Mouse (Mus musculus): ENCODE results near the gene Ly6g5c.

The Ly6g5c gene

GRCm38 (mm10) chr17:35135591-35136320 is 27.7 kb downstream of the Ly6g5c start:
- in situ Hi-C loops (cut with MboI, MseI), result no loop called here

GRCm38 (mm10) chr17:35139269-35139668 is 31.2 kb downstream of the Ly6g5c start:
- in situ Hi-C loops (cut with MboI, MseI), result no loop called here

- in situ Hi-C loops (cut with MboI, MseI), result no loop called here
These were observed 32.5 kb downstream of the Ly6g5c start for GRCm38 (mm10) chr17:35140490-35140996.

DNA sequence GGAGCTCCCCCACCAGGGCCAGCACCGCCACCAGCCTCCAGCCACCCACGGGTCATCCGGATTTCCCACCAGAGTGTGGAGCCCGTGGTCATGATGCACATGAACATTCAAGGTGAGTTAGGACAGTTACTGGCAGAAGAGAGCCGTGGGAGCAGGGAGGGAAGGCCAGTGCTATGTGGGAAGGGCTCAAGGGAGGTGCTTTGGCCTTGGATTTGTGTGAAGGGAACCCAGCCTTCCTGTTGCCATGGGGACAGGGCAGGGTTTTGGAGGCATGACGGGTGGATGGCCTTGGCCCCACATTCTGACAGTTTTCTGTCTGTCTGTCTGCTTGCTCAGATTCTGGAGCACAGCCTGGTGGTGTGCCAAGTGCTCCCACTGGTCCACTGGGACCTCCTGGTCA is 33.9 kb downstream of the Ly6g5c start:
- in situ Hi-C loops (cut with MboI, MseI), result no loop called here

- in situ Hi-C loops (cut with MboI, MseI), result no loop called here
These were observed 38.1 kb downstream of the Ly6g5c start for GRCm38 (mm10) chr17:35146139-35146538.

- in situ Hi-C loops (cut with MboI, MseI), result no loop called here
These were observed 39.3 kb downstream of the Ly6g5c start for GRCm38 (mm10) chr17:35147348-35147747.

DNA sequence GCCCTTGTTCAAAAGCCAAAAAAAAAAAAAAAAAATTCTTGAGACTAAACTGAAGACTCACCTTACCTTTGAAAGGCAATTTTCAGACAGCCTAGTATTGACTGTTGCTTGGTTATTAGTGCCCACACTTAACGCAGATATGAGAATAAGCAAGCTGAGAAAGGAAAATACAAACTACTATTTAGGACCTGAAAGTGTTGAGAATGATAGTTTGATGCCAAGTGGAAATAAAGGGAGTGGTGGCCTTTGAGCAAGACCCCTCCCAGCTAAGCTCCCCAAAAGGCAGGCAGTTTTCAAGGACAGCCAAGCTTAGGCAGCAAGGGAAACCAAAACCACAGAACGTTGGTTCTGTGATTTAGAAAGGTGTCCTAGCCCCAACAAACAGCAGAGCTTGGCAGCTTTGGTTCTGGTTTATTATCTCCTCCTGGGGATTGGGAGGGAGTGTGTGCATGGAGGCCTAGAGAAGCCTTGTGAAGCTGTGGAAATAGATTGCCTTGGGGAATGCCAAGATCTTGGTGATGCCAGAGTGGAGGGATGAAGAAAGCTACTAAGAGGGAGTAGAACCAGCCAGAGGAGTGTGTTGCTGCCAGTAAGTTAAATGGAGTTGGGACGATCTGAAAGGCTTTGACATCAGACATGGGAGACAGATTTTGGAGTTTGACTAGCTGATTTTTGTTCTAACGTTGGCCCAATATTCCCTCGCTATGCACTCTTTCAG is 40.0 kb downstream of the Ly6g5c start:
- in situ Hi-C loops (cut with MboI, MseI), result no loop called here

- in situ Hi-C loops (cut with MboI, MseI), result no loop called here
These were observed 44.0 kb downstream of the Ly6g5c start for GRCm38 (mm10) chr17:35152121-35152520.

- in situ Hi-C loops (cut with MboI, MseI), result no loop called here
These were observed 45.0 kb downstream of the Ly6g5c start for GRCm38 (mm10) chr17:35153077-35153476.

- in situ Hi-C loops (cut with MboI, MseI), result no loop called here
These were observed 45.9 kb downstream of the Ly6g5c start for GRCm38 (mm10) chr17:35153931-35154330.

GRCm38 (mm10) chr17:35154616-35155015 is 46.5 kb downstream of the Ly6g5c start:
- in situ Hi-C loops (cut with MboI, MseI), result no loop called here

GRCm38 (mm10) chr17:35155451-35155850 is 47.4 kb downstream of the Ly6g5c start:
- in situ Hi-C loops (cut with MboI, MseI), result no loop called here

GRCm38 (mm10) chr17:35156461-35157200 is 48.6 kb downstream of the Ly6g5c start:
- in situ Hi-C loops (cut with MboI, MseI), result no loop called here

- in situ Hi-C loops (cut with MboI, MseI), result no loop called here
These were observed 49.2 kb downstream of the Ly6g5c start for GRCm38 (mm10) chr17:35157254-35157653.

GRCm38 (mm10) chr17:35157661-35158175 is 49.6 kb downstream of the Ly6g5c start:
- in situ Hi-C loops (cut with MboI, MseI), result no loop called here

GRCm38 (mm10) chr17:35158850-35159593 is 50.9 kb downstream of the Ly6g5c start:
- in situ Hi-C loops (cut with MboI, MseI), result no loop called here

GRCm38 (mm10) chr17:35159638-35160037 is 51.6 kb downstream of the Ly6g5c start:
- in situ Hi-C loops (cut with MboI, MseI), result no loop called here

GRCm38 (mm10) chr17:35161421-35161820 is 53.3 kb downstream of the Ly6g5c start:
- in situ Hi-C loops (cut with MboI, MseI), result no loop called here

Data from T-helper 1 cell (primary cell).